Mouse (Mus musculus): ENCODE results near the gene Itih5. TPM values are rescaled to one million over a fixed set of nuclear protein-coding genes. Genes with fewer than 3 reads are reported as not detected.

Gene Itih5
- polyA plus RNA-seq, 1 experiment from 2014 or later = 30.0 TPM

GRCm38 (mm10) chr2:10131296-10131695 lies 22.1 kb upstream of the Itih5 start, which contains the start of gene Itih2:
Gene Itih2 (minus strand): TSS chr2:10131396.
- no peaks in the 10 kb centered on the region for H3K36me3 ChIP-seq (ENCODE audit: control insufficient read depth, insufficient read depth, low read length)
- H3K4me1 ChIP-seq (ENCODE audit: control insufficient read depth, insufficient read depth, low read length) = no peaks in the 10 kb centered on the region; the same call in 1 of the 2 replicates
- no peak within 1 kb of the TSS for H3K4me3 ChIP-seq (replicated peaks; ENCODE audit: low read length)
- 80% methylated on average over 4 of the region's 4 CpGs for WGBS
- H3K27ac ChIP-seq (ENCODE audit: low read length) = peak within 1 kb of the TSS; percentile 79
- no peak for ATAC-seq (ENCODE audit: insufficient read depth, low FRiP score)
- H3K4me2 ChIP-seq (ENCODE audit: low read depth, low read length) = no peak within 1 kb of the TSS
- no peaks in the 10 kb centered on the region for H3K27me3 ChIP-seq (ENCODE audit: control insufficient read depth, insufficient read depth, low read length)
- no peaks in the 10 kb centered on the region for H3K9me3 ChIP-seq (replicated peaks; ENCODE audit: control insufficient read depth, low read length)
- no peak within 1 kb of the TSS for H3K9ac ChIP-seq (ENCODE audit: low read length)

- H3K9me3 ChIP-seq (replicated peaks; ENCODE audit: control insufficient read depth, low read length) = no peaks in the 10 kb centered on the region
- ATAC-seq (ENCODE audit: insufficient read depth, low FRiP score) = no peak
- no peaks in the 10 kb centered on the region; the same call in 1 of the 2 replicates for H3K4me1 ChIP-seq (ENCODE audit: control insufficient read depth, insufficient read depth, low read length)
- WGBS = 82% methylated on average over 1 of the region's 1 CpGs
- no peak overlapping the region for H3K27ac ChIP-seq (ENCODE audit: low read length)
- no peaks in the 10 kb centered on the region for H3K36me3 ChIP-seq (ENCODE audit: control insufficient read depth, insufficient read depth, low read length)
- no peak overlapping the region for H3K9ac ChIP-seq (ENCODE audit: low read length)
- H3K4me3 ChIP-seq (replicated peaks; ENCODE audit: low read length) = no peak overlapping the region
- H3K27me3 ChIP-seq (ENCODE audit: control insufficient read depth, insufficient read depth, low read length) = no peaks in the 10 kb centered on the region
- H3K4me2 ChIP-seq (ENCODE audit: low read depth, low read length) = no peak overlapping the region
Observed at GRCm38 (mm10) chr2:10132128-10132527, 21.2 kb upstream of the Itih5 start.

- no peak overlapping the region for H3K27ac ChIP-seq (ENCODE audit: low read length)
- no peaks in the 10 kb centered on the region; the same call in 1 of the 2 replicates for H3K4me1 ChIP-seq (ENCODE audit: control insufficient read depth, insufficient read depth, low read length)
- 51% methylated on average over 6 of the region's 6 CpGs for WGBS
- no peaks in the 10 kb centered on the region for H3K36me3 ChIP-seq (ENCODE audit: control insufficient read depth, insufficient read depth, low read length)
- no peak for ATAC-seq (ENCODE audit: insufficient read depth, low FRiP score)
- H3K9me3 ChIP-seq (replicated peaks; ENCODE audit: control insufficient read depth, low read length) = no peaks in the 10 kb centered on the region
- H3K4me3 ChIP-seq (replicated peaks; ENCODE audit: low read length) = no peak overlapping the region
- H3K9ac ChIP-seq (ENCODE audit: low read length) = no peak overlapping the region
- no peak overlapping the region for H3K4me2 ChIP-seq (ENCODE audit: low read depth, low read length)
- H3K27me3 ChIP-seq (ENCODE audit: control insufficient read depth, insufficient read depth, low read length) = no peaks in the 10 kb centered on the region
Observed at GRCm38 (mm10) chr2:10133941-10134340, 19.4 kb upstream of the Itih5 start.

DNA sequence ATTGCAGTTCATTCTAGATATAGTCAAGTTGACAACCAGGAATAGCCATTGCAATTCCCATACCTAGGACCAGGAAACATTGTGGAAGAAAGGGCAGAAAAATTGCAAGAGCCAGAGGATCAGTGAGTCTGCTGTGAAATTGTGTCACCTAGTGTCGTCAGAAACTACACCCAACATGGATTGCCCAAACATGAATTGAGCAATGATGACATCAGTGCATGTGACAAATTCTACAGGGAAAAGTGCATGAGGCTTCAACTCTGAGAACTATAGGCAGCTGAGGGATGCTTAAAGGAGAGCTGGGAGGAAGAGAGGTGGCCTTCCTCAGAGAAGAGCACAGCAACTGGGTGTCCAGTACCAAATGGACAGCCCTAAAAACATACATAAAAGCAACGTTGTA lies 16.1 kb upstream of the Itih5 start:
- WGBS = 84% methylated on average over 2 of the region's 2 CpGs
- Histone ChIP-seq H3K4me2 (ENCODE audit: low read depth, low read length) (no peak overlapping the region), H3K27ac (ENCODE audit: low read length) (no peak overlapping the region), H3K4me1 (ENCODE audit: control insufficient read depth, insufficient read depth, low read length) (no peaks in the 10 kb centered on the region), H3K27me3 (ENCODE audit: control insufficient read depth, insufficient read depth, low read length) (no peaks in the 10 kb centered on the region), H3K9ac (ENCODE audit: low read length) (no peak overlapping the region), H3K36me3 (ENCODE audit: control insufficient read depth, insufficient read depth, low read length) (no peaks in the 10 kb centered on the region), H3K9me3 (replicated peaks; ENCODE audit: control insufficient read depth, low read length) (no peaks in the 10 kb centered on the region; the same call in 1 of the 2 replicates), H3K4me3 (replicated peaks; ENCODE audit: low read length) (no peak overlapping the region)
- ATAC-seq (ENCODE audit: insufficient read depth, low FRiP score) = no peak

GRCm38 (mm10) chr2:10140456-10140855 lies 12.9 kb upstream of the Itih5 start:
- WGBS = 70% methylated on average over 5 of the region's 5 CpGs
- no peak overlapping the region for H3K4me2 ChIP-seq (ENCODE audit: low read depth, low read length)
- H3K27me3 ChIP-seq (ENCODE audit: control insufficient read depth, insufficient read depth, low read length) = no peaks in the 10 kb centered on the region
- H3K4me1 ChIP-seq (ENCODE audit: control insufficient read depth, insufficient read depth, low read length) = no peaks in the 10 kb centered on the region
- H3K9me3 ChIP-seq (replicated peaks; ENCODE audit: control insufficient read depth, low read length) = no peaks in the 10 kb centered on the region; the same call in 1 of the 2 replicates
- no peaks in the 10 kb centered on the region for H3K36me3 ChIP-seq (ENCODE audit: control insufficient read depth, insufficient read depth, low read length)
- H3K27ac ChIP-seq (ENCODE audit: low read length) = no peak overlapping the region
- H3K4me3 ChIP-seq (replicated peaks; ENCODE audit: low read length) = no peak overlapping the region
- H3K9ac ChIP-seq (ENCODE audit: low read length) = no peak overlapping the region
- ATAC-seq (ENCODE audit: insufficient read depth, low FRiP score) = no peak

- no peaks in the 10 kb centered on the region; the same call in 1 of the 2 replicates for H3K9me3 ChIP-seq (replicated peaks; ENCODE audit: control insufficient read depth, low read length)
- ATAC-seq (ENCODE audit: insufficient read depth, low FRiP score) = peak; percentile 70
- H3K27ac ChIP-seq (ENCODE audit: low read length) = no peak overlapping the region
- 36% methylated on average over 8 of the region's 8 CpGs for WGBS
- no peak overlapping the region for H3K4me3 ChIP-seq (replicated peaks; ENCODE audit: low read length)
- H3K9ac ChIP-seq (ENCODE audit: low read length) = no peak overlapping the region
- H3K4me1 ChIP-seq (ENCODE audit: control insufficient read depth, insufficient read depth, low read length) = no peaks in the 10 kb centered on the region
- no peak overlapping the region for H3K4me2 ChIP-seq (ENCODE audit: low read depth, low read length)
- H3K27me3 ChIP-seq (ENCODE audit: control insufficient read depth, insufficient read depth, low read length) = no peaks in the 10 kb centered on the region
- no peaks in the 10 kb centered on the region for H3K36me3 ChIP-seq (ENCODE audit: control insufficient read depth, insufficient read depth, low read length)
Observed at GRCm38 (mm10) chr2:10142472-10143454, 10.6 kb upstream of the Itih5 start.

DNA sequence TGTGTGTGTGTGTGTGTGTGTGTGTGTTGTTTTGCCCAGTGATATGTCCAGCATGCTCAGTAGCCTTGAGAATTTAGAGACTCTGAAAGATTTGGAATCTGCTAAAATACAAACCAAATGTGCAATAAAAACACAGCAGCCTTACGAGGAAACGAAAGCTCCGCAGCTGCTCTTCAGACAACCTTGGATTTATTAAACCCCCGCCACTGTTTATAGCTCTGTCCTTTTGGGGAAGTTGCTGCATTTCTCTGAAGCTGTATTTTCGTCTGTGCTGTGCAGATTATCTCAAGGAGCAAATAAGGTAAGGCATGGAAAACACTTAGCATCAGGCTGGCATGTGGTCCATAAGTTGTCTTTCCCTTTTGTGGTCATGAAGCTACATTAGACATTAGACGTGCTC lies 7.9 kb upstream of the Itih5 start:
- Histone ChIP-seq H3K4me1 (ENCODE audit: control insufficient read depth, insufficient read depth, low read length) (no peaks in the 10 kb centered on the region), H3K9ac (ENCODE audit: low read length) (no peak overlapping the region), H3K27ac (ENCODE audit: low read length) (peak overlapping the region; percentile 15; the same call in 1 of the 2 replicates), H3K36me3 (ENCODE audit: control insufficient read depth, insufficient read depth, low read length) (no peaks in the 10 kb centered on the region), H3K27me3 (ENCODE audit: control insufficient read depth, insufficient read depth, low read length) (no peaks in the 10 kb centered on the region), H3K9me3 (replicated peaks; ENCODE audit: control insufficient read depth, low read length) (no peaks in the 10 kb centered on the region), H3K4me2 (ENCODE audit: low read depth, low read length) (no peak overlapping the region), H3K4me3 (replicated peaks; ENCODE audit: low read length) (no peak overlapping the region)
- WGBS = 38% methylated on average over 6 of the region's 6 CpGs
- no peak for ATAC-seq (ENCODE audit: insufficient read depth, low FRiP score)

GRCm38 (mm10) chr2:10147176-10147575 lies 6.2 kb upstream of the Itih5 start:
- Histone ChIP-seq H3K27ac (ENCODE audit: low read length) (no peak overlapping the region), H3K36me3 (ENCODE audit: control insufficient read depth, insufficient read depth, low read length) (no peaks in the 10 kb centered on the region), H3K4me1 (ENCODE audit: control insufficient read depth, insufficient read depth, low read length) (no peaks in the 10 kb centered on the region), H3K9me3 (replicated peaks; ENCODE audit: control insufficient read depth, low read length) (no peaks in the 10 kb centered on the region), H3K4me3 (replicated peaks; ENCODE audit: low read length) (no peak overlapping the region), H3K9ac (ENCODE audit: low read length) (no peak overlapping the region), H3K4me2 (ENCODE audit: low read depth, low read length) (no peak overlapping the region), H3K27me3 (ENCODE audit: control insufficient read depth, insufficient read depth, low read length) (no peaks in the 10 kb centered on the region)
- ATAC-seq (ENCODE audit: insufficient read depth, low FRiP score) = no peak
- 74% methylated on average over 8 of the region's 8 CpGs for WGBS

- peaks cover 10% of the 10 kb centered on the region for H3K4me1 ChIP-seq (ENCODE audit: control insufficient read depth, insufficient read depth, low read length)
- 72% methylated on average over 5 of the region's 5 CpGs for WGBS
- no peak for ATAC-seq (ENCODE audit: insufficient read depth, low FRiP score)
Observed at GRCm38 (mm10) chr2:10152590-10152989, 781 bp upstream of the Itih5 start.

More at GRCm38 (mm10) chr2:10152590-10152989, 781 bp upstream of the Itih5 start:
- Histone ChIP-seq H3K36me3 (ENCODE audit: control insufficient read depth, insufficient read depth, low read length) (no peaks in the 10 kb centered on the region), H3K9ac (ENCODE audit: low read length) (no peak overlapping the region), H3K27ac (ENCODE audit: low read length) (no peak overlapping the region), H3K9me3 (replicated peaks; ENCODE audit: control insufficient read depth, low read length) (no peaks in the 10 kb centered on the region), H3K4me3 (replicated peaks; ENCODE audit: low read length) (no peak overlapping the region), H3K27me3 (ENCODE audit: control insufficient read depth, insufficient read depth, low read length) (no peaks in the 10 kb centered on the region), H3K4me2 (ENCODE audit: low read depth, low read length) (no peak overlapping the region)

Data from stomach, embryonic 16.5 days (tissue).